Mouse (Mus musculus) MN1 (cell line): ENCODE data around the gene Tnnc2.

Experiments
- DNase-seq: peaks from one replicate; pipeline ENCODE4 v3.0.0-alpha.2; 2016; ENCODE audit warnings: low spot score

The Tnnc2 gene

DNA sequence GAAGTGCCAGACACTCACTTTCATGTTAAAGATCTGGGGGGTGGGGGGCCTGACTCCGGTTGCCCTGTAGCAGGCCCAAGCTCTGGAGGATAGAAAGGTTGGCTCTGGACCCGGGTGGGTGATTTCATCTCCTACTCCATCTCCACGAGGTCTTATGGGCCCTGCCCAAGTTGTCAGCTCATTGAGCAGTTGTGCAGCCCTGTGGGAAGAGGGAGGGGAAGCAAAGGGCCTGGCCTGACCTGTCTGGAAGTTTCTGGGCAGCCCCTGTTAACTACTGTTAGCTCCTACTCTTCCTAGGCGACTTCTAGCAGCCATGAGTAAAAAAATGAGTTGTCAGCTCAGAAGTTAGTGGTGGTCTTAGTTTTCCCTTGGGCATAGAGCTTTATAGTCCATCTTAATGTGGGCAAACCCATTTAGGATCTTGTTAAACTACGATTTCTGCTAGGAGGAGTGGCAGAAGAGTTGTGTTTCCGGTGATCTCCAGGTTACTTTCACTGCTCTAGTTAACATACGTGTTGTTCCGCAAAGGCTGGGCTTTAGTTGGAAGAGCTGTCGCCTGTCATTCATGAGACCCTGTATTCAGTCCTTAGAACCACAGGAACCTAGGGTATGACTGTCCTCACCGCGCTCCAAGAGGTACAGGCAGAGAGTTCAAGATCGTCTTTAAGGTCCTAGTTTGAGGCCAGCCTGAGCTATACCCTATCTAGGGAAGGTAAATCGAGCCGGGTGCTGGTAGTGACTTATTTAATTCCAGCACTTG is 6.4 kb downstream of the Tnnc2 start:
- no peak for DNase-seq

- no peak for DNase-seq
Observed at GRCm38 (mm10) chr2:164771123-164771522, 8.6 kb downstream of the Tnnc2 start.

DNA sequence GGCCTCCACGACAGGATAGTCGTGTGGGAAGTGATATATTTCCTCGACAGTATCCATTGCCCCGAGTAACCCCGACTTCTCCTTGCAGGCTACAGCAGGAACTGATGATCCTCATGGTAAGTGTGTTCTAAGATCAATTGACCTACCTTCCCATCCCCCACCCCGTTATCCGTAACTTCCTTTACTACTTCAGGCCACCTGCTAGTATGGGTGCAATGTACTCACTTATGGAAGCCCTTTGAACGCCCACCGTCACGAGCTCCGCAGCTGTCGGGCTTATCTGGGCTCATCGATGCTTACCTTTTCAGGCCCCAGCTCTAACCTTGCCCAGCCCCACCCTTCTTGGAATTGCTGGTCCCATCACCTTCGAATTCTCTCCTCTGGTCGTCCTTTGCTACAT is 9.5 kb downstream of the Tnnc2 start:
- no peak for DNase-seq

GRCm38 (mm10) chr2:164769258-164770037 is 10.3 kb downstream of the Tnnc2 start, which contains the start of gene Ube2c:
Gene Ube2c, plus strand, starts transcription at chr2:164769898.
- DNase-seq = peak; percentile 100

GRCm38 (mm10) chr2:164767812-164768540 is 11.8 kb downstream of the Tnnc2 start:
- no peak for DNase-seq

DNA sequence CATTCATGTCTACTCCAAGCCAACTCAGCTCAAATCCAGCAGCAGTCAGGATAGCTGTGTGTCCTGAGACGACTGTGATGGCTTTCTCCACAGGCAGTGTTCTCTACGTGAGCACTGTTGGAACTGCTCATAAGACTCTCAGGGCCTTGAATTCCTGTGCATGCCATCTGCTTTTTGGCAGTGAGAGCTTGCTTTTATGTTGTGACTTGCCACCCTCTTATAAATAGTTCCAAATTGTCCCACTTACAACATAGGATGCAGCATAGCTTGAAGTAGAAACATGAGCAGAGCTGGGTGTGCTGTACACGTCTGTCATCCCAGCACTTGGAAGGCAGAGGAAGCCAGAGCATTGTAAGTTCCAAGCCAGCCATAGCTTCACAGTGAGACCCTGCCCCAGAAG is 13.9 kb downstream of the Tnnc2 start:
- DNase-seq = no peak

DNA sequence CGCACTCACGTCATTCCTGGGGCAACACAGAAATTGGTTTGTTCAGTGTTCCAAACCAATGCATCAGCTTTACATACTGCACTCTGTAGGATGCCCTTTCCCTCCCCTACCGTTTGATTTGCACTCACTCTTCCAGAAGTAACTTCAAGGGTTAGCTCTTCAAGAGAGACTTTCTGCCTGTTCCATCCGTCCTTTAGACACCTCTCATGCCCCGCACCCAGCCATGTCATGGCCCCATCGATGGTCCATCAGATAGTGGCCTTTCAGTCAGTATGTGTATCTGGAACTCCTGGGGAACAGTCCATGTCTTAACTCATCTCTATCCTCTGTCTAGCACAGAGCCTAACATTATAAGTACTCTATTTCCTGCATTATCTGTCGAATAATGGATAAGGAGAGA is 17.2 kb downstream of the Tnnc2 start:
- DNase-seq = no peak

GRCm38 (mm10) chr2:164761971-164762370 is 17.8 kb downstream of the Tnnc2 start:
- no peak for DNase-seq

- DNase-seq = peak; percentile 35
Observed at GRCm38 (mm10) chr2:164761502-164761901, 18.3 kb downstream of the Tnnc2 start.

DNA sequence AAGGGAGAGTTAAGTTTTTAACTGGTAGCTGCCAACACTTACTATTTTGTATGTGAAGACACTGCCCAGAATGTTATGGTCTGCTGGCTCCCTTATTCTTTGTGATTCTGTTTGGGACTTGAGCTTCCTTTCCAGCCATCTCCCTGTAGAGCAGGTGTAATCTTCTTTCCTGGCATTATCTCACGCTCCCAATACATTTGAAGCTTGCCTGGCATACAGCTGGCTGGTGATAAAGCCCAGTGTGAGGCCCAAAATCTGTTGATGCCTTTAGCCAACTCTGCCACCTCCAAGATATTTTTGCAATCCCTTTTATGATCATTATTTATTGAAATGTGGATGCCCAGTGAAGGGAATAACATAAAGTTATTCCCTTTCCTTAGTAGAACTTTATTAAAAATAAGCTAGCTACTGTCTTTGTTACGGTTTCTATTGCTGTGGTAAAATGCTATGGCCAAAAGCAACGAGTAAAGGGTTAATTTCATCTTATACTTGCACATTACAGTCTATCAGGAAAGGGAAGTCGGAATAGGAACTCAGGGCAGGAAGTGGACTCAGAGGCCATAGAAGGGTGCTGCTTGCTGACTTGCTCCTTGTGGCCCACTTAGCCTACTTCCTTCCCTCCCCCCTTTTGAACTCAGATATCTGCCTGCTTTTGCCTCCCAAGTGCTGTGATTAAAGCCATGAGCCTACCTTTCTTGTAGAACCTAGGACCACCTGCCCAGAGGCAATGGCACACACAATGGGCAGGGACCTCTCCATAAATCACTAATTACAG is 19.5 kb downstream of the Tnnc2 start:
- DNase-seq = no peak

DNA sequence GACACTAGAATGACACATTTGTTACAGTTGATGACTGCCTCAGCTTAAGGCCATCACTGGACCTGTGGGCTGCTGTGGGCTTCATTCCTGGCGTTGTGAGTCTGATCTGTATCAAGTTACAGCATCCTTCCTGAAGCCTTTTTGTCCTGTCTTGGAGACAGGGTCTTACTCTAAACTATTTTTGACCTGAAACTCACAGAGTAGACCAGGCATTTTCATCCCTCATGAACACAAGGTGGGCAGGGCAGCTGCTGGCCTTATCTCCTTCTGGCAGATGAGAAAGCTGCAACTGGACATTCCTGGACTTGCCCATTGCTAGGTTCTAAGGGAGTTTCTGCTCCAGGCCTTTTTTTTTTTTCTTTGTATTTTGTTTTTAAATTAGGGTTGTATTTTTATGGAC is 21.1 kb downstream of the Tnnc2 start:
- no peak for DNase-seq

- no peak for DNase-seq
Observed at GRCm38 (mm10) chr2:164757841-164758240, 21.9 kb downstream of the Tnnc2 start.

DNA sequence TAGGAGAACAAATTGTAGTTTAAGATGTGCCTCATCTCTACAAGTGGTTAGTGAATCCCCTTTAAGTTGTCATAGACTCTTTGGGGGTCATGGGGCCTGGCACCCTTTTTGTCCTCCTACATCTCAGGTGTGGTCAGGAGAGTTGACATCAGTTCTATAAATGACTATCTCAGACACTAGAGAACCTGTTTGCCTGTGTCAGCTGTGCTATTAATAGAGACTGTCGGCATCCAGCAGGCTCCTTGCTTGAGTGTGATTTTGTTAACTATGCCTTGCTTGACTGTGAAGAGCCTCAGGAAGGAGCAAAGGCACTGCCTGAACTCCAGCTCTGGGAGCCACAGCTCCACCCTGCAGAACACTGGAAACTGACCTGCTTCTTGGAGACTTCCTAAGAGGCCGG is 25.0 kb downstream of the Tnnc2 start:
- DNase-seq = no peak

- no peak for DNase-seq
Observed at GRCm38 (mm10) chr2:164754105-164754504, 25.7 kb downstream of the Tnnc2 start.

DNA sequence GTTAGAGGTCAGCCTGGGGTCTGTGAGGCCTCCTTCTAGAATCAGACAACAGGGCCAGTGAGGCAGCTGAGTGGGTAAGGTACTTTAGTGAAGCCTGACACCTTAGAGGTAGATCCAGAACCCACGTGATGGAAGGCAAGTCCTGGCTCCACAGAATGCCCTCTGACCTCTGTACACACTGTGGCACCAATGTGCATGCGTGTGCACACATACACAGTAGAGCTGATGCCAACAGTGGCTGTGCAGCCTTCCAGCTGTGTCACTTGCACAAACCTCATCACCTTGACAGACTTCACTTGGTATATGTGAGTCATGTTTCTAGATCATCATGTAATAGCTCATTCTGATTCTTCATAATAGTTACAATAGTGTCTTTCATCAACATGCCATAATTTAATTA is 27.3 kb downstream of the Tnnc2 start:
- DNase-seq = no peak

DNA sequence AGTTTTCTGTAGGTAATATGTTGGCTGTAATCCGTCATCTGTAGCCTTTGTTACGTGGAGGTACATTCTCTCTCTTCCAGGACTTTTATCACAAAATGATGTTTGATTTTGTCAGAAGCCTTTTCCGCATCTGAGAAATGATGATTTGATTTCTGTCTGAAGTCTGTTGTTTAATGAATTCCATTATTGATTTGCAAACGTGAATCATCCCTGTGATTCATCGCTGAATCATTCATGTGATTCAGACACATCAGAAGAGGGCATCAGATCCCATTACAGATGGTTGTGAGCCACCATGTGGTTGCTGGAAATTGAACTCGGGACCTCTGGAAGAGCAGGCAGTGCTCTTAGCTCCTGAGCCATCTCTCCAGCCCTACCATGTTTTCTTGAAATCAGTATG is 30.8 kb downstream of the Tnnc2 start:
- DNase-seq = peak; percentile 20

- no peak for DNase-seq
Observed at GRCm38 (mm10) chr2:164748191-164748590, 31.6 kb downstream of the Tnnc2 start.

- DNase-seq = no peak
Observed at GRCm38 (mm10) chr2:164746693-164747092, 33.1 kb downstream of the Tnnc2 start.

DNA sequence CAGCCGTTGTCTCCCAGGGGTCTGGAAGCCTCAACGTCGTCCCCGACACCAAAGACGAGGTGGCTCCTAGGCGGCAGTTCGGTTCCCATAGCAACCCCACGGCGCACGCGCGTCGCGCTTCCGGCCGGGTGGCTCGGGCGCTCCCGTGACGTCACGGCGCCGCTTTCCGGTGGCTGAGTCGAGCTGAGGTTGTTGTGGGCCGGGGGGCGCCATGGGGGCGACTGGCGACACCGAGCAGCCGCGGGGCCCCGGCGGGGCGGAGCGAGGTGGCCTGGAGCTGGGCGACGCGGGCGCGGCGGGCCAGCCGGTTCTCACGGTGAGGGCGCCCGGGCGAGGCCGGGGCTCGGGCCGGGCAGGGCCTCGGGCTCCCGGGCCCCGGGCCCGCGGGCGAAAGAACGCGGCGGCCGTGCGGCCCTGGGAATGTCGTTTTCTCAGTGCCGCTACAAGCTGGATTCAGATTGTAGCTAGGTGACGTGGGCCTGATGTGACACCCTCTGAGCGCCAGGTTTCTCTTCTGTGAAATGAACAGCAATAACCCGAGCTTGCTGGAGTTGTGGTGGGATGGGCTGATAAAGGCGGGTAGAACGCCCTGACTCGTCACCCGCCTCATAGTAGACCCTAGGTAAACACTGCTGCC is 33.8 kb downstream of the Tnnc2 start, which contains the start of the genes Wfdc3 and Dnttip1:
TSS of gene Wfdc3 (minus strand) at position 89 of the 637 bp plus-strand sequence.
TSS of gene Dnttip1 (plus strand) at position 141 of the 637 bp plus-strand sequence.
- DNase-seq = peak; percentile 93

GRCm38 (mm10) chr2:164744987-164745386 is 34.8 kb downstream of the Tnnc2 start:
- DNase-seq = no peak

GRCm38 (mm10) chr2:164739876-164740275 is 39.9 kb downstream of the Tnnc2 start:
- DNase-seq = no peak
